Mouse (Mus musculus): ENCODE data around the gene Crtc1. TPM values are rescaled to one million over a fixed set of nuclear protein-coding genes. Genes with fewer than 3 reads are reported as not detected.

The Crtc1 gene
- polyA plus RNA-seq, 1 experiment from 2014 or later: 23.9 TPM

- WGBS: 85% methylated on average over 8 of the region's 8 CpGs
- H3K36me3 ChIP-seq (ENCODE audit: control insufficient read depth, insufficient read depth, low read length): peaks cover 16% of the 10 kb centered on the region
- DNase-seq (ENCODE audit: low spot score): no peak
- no peaks in the 10 kb centered on the region for H3K4me1 ChIP-seq (ENCODE audit: control insufficient read depth, insufficient read depth, low read length)
- no peak overlapping the region for H3K4me2 ChIP-seq (ENCODE audit: low read length)
- ATAC-seq: no peak
- H3K27me3 ChIP-seq (replicated peaks; ENCODE audit: control insufficient read depth, insufficient read depth, low read length): no peaks in the 10 kb centered on the region
- H3K9me3 ChIP-seq (replicated peaks; ENCODE audit: control insufficient read depth, low read length): no peaks in the 10 kb centered on the region
- H3K4me3 ChIP-seq (ENCODE audit: low read depth, low read length): no peak overlapping the region
- no peak overlapping the region for H3K27ac ChIP-seq (ENCODE audit: low read depth, low read length)
- no peak overlapping the region for H3K9ac ChIP-seq (ENCODE audit: low read length)
Observed at GRCm38 (mm10) chr8:70394269-70394998, 44.9 kb downstream of the Crtc1 start.

DNA sequence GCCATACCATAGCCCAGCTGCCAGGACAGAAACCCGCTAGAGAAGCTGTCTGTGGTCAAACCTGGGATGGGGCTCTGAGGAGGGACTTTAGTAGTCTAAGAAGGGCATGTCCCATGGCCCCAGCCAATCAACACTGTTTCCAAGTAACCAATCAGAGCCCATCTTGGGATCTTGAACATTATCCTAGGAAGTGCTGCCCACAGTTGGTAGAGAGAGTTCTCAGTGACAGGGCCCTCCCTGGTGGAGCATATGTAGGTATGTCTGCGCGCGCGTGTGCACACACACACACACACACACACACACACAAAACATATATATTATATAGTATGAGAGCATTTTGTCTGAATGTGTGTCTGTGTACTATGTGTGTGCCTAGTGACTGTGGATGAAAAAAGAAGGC is 46.3 kb downstream of the Crtc1 start:
- Histone ChIP-seq H3K36me3 (ENCODE audit: control insufficient read depth, insufficient read depth, low read length) (peaks cover 16% of the 10 kb centered on the region), H3K4me1 (ENCODE audit: control insufficient read depth, insufficient read depth, low read length) (no peaks in the 10 kb centered on the region), H3K9ac (ENCODE audit: low read length) (no peak overlapping the region), H3K4me3 (ENCODE audit: low read depth, low read length) (no peak overlapping the region), H3K27ac (ENCODE audit: low read depth, low read length) (no peak overlapping the region), H3K27me3 (replicated peaks; ENCODE audit: control insufficient read depth, insufficient read depth, low read length) (no peaks in the 10 kb centered on the region), H3K4me2 (ENCODE audit: low read length) (no peak overlapping the region), H3K9me3 (replicated peaks; ENCODE audit: control insufficient read depth, low read length) (no peaks in the 10 kb centered on the region)
- 76% methylated on average over 5 of the region's 5 CpGs for WGBS
- no peak for DNase-seq (ENCODE audit: low spot score)
- ATAC-seq: no peak

GRCm38 (mm10) chr8:70389678-70390077 is 49.7 kb downstream of the Crtc1 start:
- Histone ChIP-seq H3K4me1 (ENCODE audit: control insufficient read depth, insufficient read depth, low read length) (no peaks in the 10 kb centered on the region), H3K9ac (ENCODE audit: low read length) (no peak overlapping the region), H3K27ac (ENCODE audit: low read depth, low read length) (0 out of 2 replicates have a peak overlapping the region, but pooled peaks have one; percentile 2), H3K4me3 (ENCODE audit: low read depth, low read length) (no peak overlapping the region), H3K27me3 (replicated peaks; ENCODE audit: control insufficient read depth, insufficient read depth, low read length) (no peaks in the 10 kb centered on the region), H3K36me3 (ENCODE audit: control insufficient read depth, insufficient read depth, low read length) (peaks cover 43% of the 10 kb centered on the region), H3K9me3 (replicated peaks; ENCODE audit: control insufficient read depth, low read length) (no peaks in the 10 kb centered on the region), H3K4me2 (ENCODE audit: low read length) (no peak overlapping the region)
- no peak for ATAC-seq
- no peak for DNase-seq (ENCODE audit: low spot score)
- WGBS: 92% methylated on average over 2 of the region's 2 CpGs

DNA sequence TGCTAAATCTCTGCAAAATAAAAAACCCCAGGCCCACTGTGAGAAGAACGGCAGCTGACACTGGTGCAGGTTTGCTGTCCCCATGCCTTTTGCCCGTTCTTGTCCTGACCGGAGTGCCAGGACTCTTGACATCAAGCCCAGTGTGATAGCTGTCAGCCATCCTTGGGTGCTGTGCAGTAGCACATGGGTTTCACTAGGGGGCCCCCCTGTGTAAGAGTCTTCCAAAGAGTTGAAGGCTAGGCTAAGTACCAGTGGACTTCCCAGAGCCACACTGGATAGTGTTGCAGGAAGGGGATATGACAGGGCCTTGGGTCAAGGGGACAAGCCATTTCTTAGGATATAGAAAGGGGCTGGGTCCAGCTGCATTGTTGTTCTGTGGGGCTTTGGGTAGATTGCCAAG is 56.1 kb downstream of the Crtc1 start:
- H3K4me3 ChIP-seq (ENCODE audit: low read depth, low read length): no peak overlapping the region
- ATAC-seq (peak; percentile 56; the same call in 1 of the 2 replicates), DNase-seq (ENCODE audit: low spot score) (peak; percentile 69)
- peaks cover 28% of the 10 kb centered on the region for H3K36me3 ChIP-seq (ENCODE audit: control insufficient read depth, insufficient read depth, low read length)
- no peak overlapping the region for H3K4me2 ChIP-seq (ENCODE audit: low read length)
- no peak overlapping the region for H3K9ac ChIP-seq (ENCODE audit: low read length)
- H3K4me1 ChIP-seq (ENCODE audit: control insufficient read depth, insufficient read depth, low read length): no peaks in the 10 kb centered on the region
- H3K9me3 ChIP-seq (replicated peaks; ENCODE audit: control insufficient read depth, low read length): no peaks in the 10 kb centered on the region
- no peak overlapping the region for H3K27ac ChIP-seq (ENCODE audit: low read depth, low read length)
- 54% methylated on average over 3 of the region's 3 CpGs for WGBS
- peaks cover 4% of the 10 kb centered on the region for H3K27me3 ChIP-seq (replicated peaks; ENCODE audit: control insufficient read depth, insufficient read depth, low read length)

- 0 out of 2 replicates have a peak, but pooled peaks cover 1% of the 10 kb centered on the region for H3K36me3 ChIP-seq (ENCODE audit: control insufficient read depth, insufficient read depth, low read length)
- no peak overlapping the region for H3K9ac ChIP-seq (ENCODE audit: low read length)
- ATAC-seq: no peak
- H3K27ac ChIP-seq (ENCODE audit: low read depth, low read length): no peak overlapping the region
- 81% methylated on average over 12 of the region's 12 CpGs for WGBS
- H3K27me3 ChIP-seq (replicated peaks; ENCODE audit: control insufficient read depth, insufficient read depth, low read length): peaks cover 36% of the 10 kb centered on the region
- no peaks in the 10 kb centered on the region for H3K9me3 ChIP-seq (replicated peaks; ENCODE audit: control insufficient read depth, low read length)
- H3K4me3 ChIP-seq (ENCODE audit: low read depth, low read length): no peak overlapping the region
- no peaks in the 10 kb centered on the region for H3K4me1 ChIP-seq (ENCODE audit: control insufficient read depth, insufficient read depth, low read length)
- DNase-seq (ENCODE audit: low spot score): no peak
- no peak overlapping the region for H3K4me2 ChIP-seq (ENCODE audit: low read length)
Observed at GRCm38 (mm10) chr8:70380069-70380468, 59.3 kb downstream of the Crtc1 start.

DNA sequence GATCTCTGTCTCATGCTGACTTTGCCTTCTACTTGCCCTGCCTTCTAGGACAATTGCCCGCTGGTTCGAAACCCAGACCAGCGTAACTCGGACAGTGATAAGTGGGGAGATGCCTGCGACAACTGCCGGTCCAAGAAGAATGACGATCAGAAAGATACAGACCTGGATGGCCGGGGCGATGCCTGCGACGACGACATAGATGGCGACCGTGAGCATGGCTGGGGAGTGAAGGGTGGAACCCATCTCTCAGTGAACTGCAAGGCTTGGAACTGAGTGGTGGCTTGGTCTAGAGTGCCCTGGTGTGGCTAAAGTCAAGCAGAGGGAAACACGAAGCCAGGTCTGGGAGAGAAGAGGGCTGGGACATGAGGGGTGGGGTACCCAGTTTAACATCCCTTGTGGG is 62.3 kb downstream of the Crtc1 start:
- H3K9ac ChIP-seq (ENCODE audit: low read length): no peak overlapping the region
- H3K27ac ChIP-seq (ENCODE audit: low read depth, low read length): no peak overlapping the region
- no peak overlapping the region for H3K4me2 ChIP-seq (ENCODE audit: low read length)
- no peak for DNase-seq (ENCODE audit: low spot score)
- H3K9me3 ChIP-seq (replicated peaks; ENCODE audit: control insufficient read depth, low read length): no peaks in the 10 kb centered on the region
- no peak overlapping the region for H3K4me3 ChIP-seq (ENCODE audit: low read depth, low read length)
- H3K27me3 ChIP-seq (replicated peaks; ENCODE audit: control insufficient read depth, insufficient read depth, low read length): peaks cover 66% of the 10 kb centered on the region
- no peak for ATAC-seq
- 13% methylated on average over 15 of the region's 15 CpGs for WGBS
- H3K4me1 ChIP-seq (ENCODE audit: control insufficient read depth, insufficient read depth, low read length): peaks cover 5% of the 10 kb centered on the region; the same call in 1 of the 2 replicates
- no peaks in the 10 kb centered on the region for H3K36me3 ChIP-seq (ENCODE audit: control insufficient read depth, insufficient read depth, low read length)

DNA sequence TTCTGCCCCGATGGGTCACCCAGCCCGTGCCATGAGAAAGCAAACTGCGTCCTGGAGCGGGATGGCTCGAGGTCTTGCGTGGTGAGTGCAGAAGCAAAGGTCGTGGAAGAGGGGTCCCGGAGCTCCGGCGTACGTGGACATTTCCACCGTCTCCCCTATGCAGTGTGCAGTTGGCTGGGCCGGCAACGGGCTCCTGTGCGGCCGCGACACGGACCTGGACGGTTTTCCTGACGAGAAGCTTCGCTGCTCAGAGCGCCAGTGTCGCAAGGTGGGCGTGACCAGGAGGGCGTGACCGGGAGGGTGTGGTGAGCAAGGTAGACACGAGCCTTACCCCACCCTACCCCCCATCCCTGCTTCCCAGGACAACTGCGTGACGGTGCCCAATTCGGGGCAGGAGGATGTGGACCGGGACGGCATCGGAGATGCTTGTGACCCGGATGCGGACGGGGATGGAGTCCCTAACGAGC is 63.1 kb downstream of the Crtc1 start:
- H3K36me3 ChIP-seq (ENCODE audit: control insufficient read depth, insufficient read depth, low read length): no peaks in the 10 kb centered on the region
- no peak overlapping the region for H3K9ac ChIP-seq (ENCODE audit: low read length)
- no peak overlapping the region for H3K27ac ChIP-seq (ENCODE audit: low read depth, low read length)
- H3K4me1 ChIP-seq (ENCODE audit: control insufficient read depth, insufficient read depth, low read length): peaks cover 5% of the 10 kb centered on the region; the same call in 1 of the 2 replicates
- H3K4me2 ChIP-seq (ENCODE audit: low read length): no peak overlapping the region
- peaks cover 70% of the 10 kb centered on the region for H3K27me3 ChIP-seq (replicated peaks; ENCODE audit: control insufficient read depth, insufficient read depth, low read length)
- 0 out of 2 replicates have a peak overlapping the region, but pooled peaks have one; percentile 5 for H3K4me3 ChIP-seq (ENCODE audit: low read depth, low read length)
- no peak for ATAC-seq
- 3% methylated on average over 37 of the region's 37 CpGs for WGBS
- H3K9me3 ChIP-seq (replicated peaks; ENCODE audit: control insufficient read depth, low read length): no peaks in the 10 kb centered on the region
- DNase-seq (ENCODE audit: low spot score): no peak

- Histone ChIP-seq H3K4me1 (ENCODE audit: control insufficient read depth, insufficient read depth, low read length) (peaks cover 5% of the 10 kb centered on the region; the same call in 1 of the 2 replicates), H3K9ac (ENCODE audit: low read length) (no peak overlapping the region), H3K27ac (ENCODE audit: low read depth, low read length) (no peak overlapping the region), H3K4me3 (ENCODE audit: low read depth, low read length) (0 out of 2 replicates have a peak overlapping the region, but pooled peaks have one; percentile 25), H3K4me2 (ENCODE audit: low read length) (no peak overlapping the region), H3K9me3 (replicated peaks; ENCODE audit: control insufficient read depth, low read length) (no peaks in the 10 kb centered on the region), H3K36me3 (ENCODE audit: control insufficient read depth, insufficient read depth, low read length) (no peaks in the 10 kb centered on the region), H3K27me3 (replicated peaks; ENCODE audit: control insufficient read depth, insufficient read depth, low read length) (peaks cover 70% of the 10 kb centered on the region)
- DNase-seq (ENCODE audit: low spot score): no peak
- ATAC-seq: no peak
- 7% methylated on average over 35 of the region's 35 CpGs for WGBS
Observed at GRCm38 (mm10) chr8:70375212-70375859, 64.0 kb downstream of the Crtc1 start.

All from forebrain, embryonic 14.5 days (tissue).